Mouse (Mus musculus) cerebellum, adult 8-10 months (tissue): ENCODE data around the gene Abca14.
A peak's percentile ranks its signal among the peaks of the same experiment; 100 is the strongest.

Source experiments
- DNase-seq: peaks from one replicate; pipeline ENCODE4 v3.0.0; 2022

Abca14 gene

GRCm38 (mm10) chr7:120203789-120204188 is at the start of gene Abca14:
Gene Abca14 (plus strand): TSS chr7:120203961.
- DNase-seq, result peak; percentile 79

GRCm38 (mm10) chr7:120156841-120157409 is 46.8 kb upstream of the Abca14 start:
- DNase-seq, result no peak

GRCm38 (mm10) chr7:120157575-120158061 is 46.1 kb upstream of the Abca14 start:
- no peak for DNase-seq

- DNase-seq, result no peak
Observed at GRCm38 (mm10) chr7:120158121-120158613, 45.6 kb upstream of the Abca14 start.

- no peak for DNase-seq
Observed at GRCm38 (mm10) chr7:120163581-120164251, 40.0 kb upstream of the Abca14 start.

- DNase-seq, result no peak
Observed at GRCm38 (mm10) chr7:120172188-120172700, 31.5 kb upstream of the Abca14 start.

GRCm38 (mm10) chr7:120173603-120174244 is 30.0 kb upstream of the Abca14 start, which contains the start of gene Anks4b:
Gene Anks4b (plus strand): TSS chr7:120173858.
- DNase-seq, result no peak

GRCm38 (mm10) chr7:120174723-120175504 is 28.8 kb upstream of the Abca14 start:
- no peak for DNase-seq

GRCm38 (mm10) chr7:120177611-120178010 is 26.1 kb upstream of the Abca14 start:
- DNase-seq, result no peak

- no peak for DNase-seq
Observed at GRCm38 (mm10) chr7:120178935-120179334, 24.8 kb upstream of the Abca14 start.

GRCm38 (mm10) chr7:120180547-120180946 is 23.2 kb upstream of the Abca14 start:
- DNase-seq, result no peak

- no peak for DNase-seq
Observed at GRCm38 (mm10) chr7:120181401-120182230, 22.1 kb upstream of the Abca14 start.

- no peak for DNase-seq
Observed at GRCm38 (mm10) chr7:120182891-120183290, 20.9 kb upstream of the Abca14 start.

- DNase-seq, result no peak
Observed at GRCm38 (mm10) chr7:120188946-120189345, 14.8 kb upstream of the Abca14 start.

GRCm38 (mm10) chr7:120189369-120190149 is 14.2 kb upstream of the Abca14 start:
- no peak for DNase-seq

- DNase-seq, result peak; percentile 30
Observed at GRCm38 (mm10) chr7:120190150-120190665, 13.6 kb upstream of the Abca14 start.

- DNase-seq, result peak; percentile 29
Observed at GRCm38 (mm10) chr7:120192207-120192606, 11.6 kb upstream of the Abca14 start.

- DNase-seq, result no peak
Observed at GRCm38 (mm10) chr7:120192816-120193215, 10.9 kb upstream of the Abca14 start.

- no peak for DNase-seq
Observed at GRCm38 (mm10) chr7:120195207-120195606, 8.6 kb upstream of the Abca14 start.

GRCm38 (mm10) chr7:120201231-120201744 is 2.5 kb upstream of the Abca14 start:
- no peak for DNase-seq
